Mouse (Mus musculus) CD8-positive naive resting alpha-beta T cell, adult 2 months (primary cell): ENCODE measurements around the gene Notch2.

ENCODE experiments used
- DNase-seq, 2 experiments: peaks; one replicate each; pipeline ENCODE4 v3.0.0; 2022; ENCODE audit warnings: low read depth in 2 of 2, low spot score in 2 of 2

Notch2 gene

DNA sequence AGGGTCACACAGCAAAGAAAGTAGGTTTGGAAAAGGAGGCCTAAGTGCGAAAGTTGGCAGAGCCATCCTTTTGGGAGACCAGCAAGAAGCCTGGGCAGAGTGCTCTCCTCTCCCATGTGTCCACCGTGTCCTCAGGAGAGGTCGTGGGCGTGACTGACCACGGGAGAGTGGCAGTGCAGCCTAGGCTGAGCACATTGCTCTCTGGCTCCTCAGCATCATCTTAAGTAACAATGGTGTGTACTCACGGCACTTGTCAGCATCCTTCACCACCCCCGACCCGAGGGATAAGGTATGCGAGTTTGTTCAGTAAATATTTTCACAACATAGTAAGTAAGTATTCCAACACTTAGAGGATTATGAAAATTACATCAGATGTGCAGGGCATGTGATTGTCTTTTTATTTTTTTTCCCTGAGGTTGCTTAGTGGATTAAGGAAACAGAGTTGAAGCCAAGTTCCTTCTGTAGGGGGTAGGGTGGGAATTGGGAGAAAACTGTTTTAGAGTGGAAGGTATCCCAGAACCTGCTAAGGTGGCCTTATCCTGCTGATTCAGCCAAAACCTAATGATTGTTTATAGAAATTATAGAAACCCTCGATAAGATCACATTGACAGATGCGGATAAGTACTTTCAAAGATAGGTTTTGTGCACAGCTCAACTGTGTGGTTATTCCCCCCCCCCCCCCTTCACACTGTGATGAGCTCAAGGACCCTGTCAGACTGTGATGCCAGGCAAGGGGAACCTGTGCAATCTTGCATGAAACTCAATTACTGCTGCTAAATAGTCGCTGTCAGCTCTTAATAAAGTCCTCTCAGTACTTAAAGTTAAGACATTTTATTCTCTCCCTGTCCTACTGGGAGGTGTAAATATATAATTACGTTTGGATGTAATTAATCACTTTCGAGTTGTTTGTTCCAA is 37.4 kb downstream of the Notch2 start:
- no peak for DNase-seq

DNA sequence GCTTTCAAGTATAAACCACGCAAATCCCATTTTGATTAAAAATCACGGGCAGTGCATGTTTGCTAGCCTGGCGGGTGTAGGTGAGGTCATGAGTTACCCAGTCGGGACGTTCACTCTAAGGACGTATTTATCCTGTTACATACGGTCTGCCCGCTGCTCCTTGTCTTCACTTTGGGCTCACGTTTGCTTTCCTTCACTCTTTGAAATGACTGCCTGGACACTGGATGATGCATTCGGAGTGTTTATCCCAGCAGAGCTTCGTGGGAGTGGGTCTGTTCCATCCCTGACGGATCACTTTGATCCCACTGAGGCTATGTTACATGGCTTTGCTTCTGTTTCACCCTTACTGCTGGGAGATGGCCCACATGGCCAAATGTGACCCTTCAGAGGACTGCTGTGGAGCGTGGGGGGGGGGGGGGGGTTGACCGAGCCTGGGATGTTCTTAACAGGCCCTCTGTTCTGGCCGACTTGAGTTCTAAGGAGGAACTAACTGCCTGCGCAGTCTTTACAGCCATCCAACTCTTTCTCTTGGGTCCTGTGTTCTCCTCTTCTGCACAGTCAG is 38.2 kb downstream of the Notch2 start:
- DNase-seq = no peak

DNA sequence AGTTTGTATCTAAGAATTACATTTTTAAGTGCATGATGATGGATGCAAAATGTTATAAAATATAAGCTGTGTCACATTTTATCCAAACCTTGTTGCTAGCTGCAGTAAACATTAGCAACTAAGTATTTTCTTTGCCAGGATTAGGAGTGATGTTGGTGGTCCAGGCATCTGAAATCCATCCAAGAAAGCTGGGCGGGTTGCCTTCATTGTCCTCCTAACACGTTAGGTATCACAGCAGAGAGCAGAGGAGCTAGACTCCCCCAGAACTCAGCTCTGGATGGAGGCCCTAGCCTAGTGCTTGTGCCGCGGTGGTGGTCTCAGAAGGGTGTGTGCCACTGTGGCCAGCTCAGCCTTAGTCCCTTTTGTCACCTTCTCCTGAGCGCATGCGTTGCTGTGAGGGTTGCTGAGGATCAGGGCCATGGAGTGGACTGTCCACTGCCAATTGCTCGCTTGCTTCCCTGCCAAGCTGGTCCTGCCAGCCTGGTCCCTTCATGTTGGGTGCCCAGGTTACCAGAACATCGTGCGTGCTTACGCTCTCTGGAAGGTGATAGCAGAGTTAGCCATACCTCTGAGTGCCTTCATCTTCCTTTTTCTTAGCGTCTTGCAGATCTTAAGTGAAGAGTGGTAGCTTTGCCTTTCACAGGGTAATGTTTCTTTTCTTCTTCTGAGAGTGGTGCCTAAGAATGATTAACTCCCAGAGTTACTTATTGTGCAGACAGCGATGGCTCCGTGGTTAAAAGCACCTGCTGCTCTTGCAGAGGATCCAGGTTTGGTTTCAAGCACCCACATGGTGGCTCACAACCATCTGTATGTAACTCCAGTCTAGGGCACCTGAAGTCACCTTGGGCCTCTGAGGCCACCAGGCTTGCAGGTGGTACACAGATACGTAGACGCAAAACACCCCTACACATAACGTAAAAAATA is 39.4 kb downstream of the Notch2 start:
- no peak for DNase-seq

GRCm38 (mm10) chr3:98053817-98054216 is 40.5 kb downstream of the Notch2 start:
- no peak for DNase-seq

DNA sequence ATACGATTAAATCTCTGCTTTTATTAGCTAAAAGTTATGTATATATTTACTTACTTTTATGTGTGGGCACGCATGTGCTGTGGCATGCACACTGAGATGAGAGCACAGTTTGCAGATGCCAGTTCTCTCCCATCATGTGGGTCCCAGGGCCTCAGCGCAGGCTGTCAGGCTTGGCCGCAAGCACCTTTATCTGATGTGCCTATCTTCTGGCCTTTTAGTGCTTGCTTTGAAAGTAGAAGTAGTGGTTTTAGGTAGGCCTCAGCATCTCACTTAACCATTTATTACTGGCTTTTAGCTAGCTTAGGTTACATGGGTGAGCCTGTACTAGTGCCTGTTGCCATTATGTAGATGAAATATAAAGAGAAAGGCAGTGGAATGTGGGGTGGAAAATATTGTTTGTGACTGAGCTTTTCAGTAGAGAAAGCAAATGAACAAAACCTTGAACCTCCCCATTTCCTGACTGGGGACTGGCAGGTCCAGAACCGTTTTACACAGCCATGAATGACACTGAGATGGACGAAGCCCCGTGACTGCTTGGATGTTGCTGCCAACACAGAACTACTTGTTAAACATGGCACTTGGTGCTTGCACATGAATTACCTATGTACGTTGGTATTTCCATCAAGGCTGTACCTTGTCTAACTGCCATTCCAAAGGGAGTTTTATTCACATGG is 41.1 kb downstream of the Notch2 start:
- no peak for DNase-seq

GRCm38 (mm10) chr3:98055008-98055345 is 41.6 kb downstream of the Notch2 start:
- no peak for DNase-seq

GRCm38 (mm10) chr3:98055808-98056728 is 42.7 kb downstream of the Notch2 start:
- DNase-seq = no peak

DNA sequence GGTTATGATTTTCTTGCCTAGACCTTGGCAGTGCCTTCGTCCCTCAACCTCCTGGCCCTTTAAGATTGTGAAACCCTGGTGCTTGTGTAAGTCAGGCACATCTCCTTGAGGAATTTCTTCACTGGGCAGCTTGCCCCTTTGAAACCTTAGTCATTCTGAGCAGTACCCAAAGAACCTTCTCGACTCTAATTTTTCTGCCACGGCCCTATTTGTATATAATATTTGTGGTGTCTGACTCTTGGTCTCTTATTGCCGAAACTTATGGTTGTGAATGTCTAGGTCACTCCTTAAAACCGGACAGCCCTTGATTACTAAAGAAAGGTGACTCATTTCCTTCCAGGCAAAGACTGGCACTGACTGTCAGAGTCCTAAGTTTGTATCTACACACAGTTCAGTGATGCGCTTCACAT is 43.6 kb downstream of the Notch2 start:
- no peak for DNase-seq

DNA sequence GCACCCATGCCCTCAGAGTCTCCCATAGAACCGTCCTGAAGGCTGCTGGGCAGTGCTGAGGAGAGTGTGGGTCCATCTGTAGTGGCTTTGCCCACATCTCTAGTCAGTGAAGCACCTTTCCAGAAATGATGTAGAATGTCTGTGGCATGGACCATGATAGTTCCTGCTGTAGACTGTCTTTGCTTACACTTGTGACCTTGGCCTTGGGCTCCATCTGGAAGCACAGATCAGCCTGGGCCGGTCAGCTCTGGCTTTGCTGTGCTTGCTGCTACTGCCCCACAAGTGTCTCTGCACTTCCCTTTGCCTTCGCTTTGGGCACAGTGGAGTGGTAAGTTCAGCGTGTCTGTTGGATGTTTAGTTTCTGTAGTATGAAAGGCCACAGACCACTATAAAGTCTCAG is 45.7 kb downstream of the Notch2 start:
- DNase-seq = no peak

GRCm38 (mm10) chr3:98060981-98061660 is 47.8 kb downstream of the Notch2 start:
- DNase-seq = no peak

GRCm38 (mm10) chr3:98061661-98062330 is 48.5 kb downstream of the Notch2 start:
- no peak for DNase-seq

- DNase-seq = no peak
Observed at GRCm38 (mm10) chr3:98062591-98063185, 49.4 kb downstream of the Notch2 start.

DNA sequence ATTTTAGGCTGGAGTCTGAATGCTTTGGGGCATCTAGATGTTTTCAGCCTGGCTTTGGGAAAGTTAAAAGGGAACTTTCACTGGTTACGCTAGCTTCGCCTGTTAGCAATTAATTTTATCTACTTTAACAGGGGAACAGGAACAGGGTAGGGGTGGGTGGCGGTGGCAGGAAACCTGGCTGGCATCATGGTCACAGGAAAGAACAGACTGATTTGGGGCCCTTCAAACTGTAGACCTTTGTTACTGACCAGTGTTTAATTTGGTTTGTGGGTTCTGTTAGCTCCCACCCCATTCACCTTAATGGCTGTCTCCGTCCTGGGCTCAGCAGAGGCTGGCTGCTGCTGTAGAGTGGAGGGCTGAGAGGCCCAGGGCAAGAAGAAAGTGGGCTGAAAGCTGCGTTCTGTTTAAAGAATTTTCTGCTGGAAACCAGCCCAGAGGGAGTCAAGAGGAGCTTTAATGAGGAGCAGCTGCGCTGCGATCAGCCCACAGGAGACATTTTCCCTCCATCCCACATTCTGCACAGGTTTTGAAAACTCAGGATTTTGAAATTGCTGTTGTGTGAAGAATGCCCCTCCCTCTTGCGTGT is 50.0 kb downstream of the Notch2 start:
- DNase-seq = no peak

GRCm38 (mm10) chr3:98063833-98064232 is 50.5 kb downstream of the Notch2 start:
- no peak for DNase-seq

DNA sequence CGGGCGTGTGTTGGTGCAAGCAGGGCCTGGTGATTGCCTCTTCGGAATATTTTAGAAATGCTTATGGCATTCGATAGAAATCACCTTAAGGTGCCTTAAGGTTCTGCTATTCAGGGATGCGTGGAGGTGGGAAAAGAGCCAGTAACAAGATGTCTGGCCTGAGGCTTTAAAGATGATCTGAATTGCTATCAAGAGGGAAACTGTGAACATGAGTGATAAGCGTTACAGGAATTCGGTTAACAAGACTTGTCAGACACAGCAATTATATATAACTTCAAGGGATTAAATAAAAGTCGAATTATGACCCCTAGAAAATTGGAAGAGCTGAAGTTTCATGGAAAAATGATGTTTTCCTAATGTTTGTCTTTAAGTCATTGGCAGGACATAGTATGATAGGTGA is 51.7 kb downstream of the Notch2 start:
- DNase-seq = no peak

DNA sequence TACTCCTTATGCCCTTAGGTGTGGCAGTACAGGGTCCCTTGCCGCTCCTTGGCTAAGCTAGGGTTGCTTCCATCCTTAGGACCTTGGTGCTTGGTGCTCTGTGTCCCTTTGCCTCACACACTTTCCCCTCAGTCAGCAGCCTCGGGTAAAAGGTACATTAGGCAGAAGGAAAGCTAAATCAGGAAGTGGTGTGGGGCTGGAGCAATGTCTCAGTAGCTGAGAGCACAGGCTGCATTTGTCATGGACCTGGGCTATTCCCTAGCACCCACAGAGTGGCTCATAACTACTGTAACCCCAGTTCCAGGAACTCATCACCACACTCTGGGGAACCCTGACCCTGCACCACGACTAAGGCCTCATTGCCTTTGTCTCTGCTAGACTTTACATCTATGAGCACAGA is 53.1 kb downstream of the Notch2 start:
- DNase-seq = no peak

DNA sequence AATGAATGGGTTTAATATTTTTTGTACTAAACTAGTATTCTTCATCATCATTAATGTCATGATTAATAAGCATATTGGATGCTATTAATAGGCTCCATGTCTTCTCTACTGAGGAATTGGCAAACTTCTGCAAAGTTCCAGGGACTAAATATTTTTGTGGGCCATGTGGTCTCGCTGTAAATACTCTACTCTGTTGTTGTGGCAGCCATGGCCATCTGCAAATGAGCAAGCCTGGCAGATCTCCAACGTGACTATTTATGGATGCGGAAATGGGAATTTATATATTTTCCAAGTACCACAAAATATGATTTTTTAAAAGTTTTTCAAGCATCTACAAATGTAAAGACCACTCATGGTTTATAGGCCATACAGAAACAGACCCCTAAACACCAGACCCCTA is 54.1 kb downstream of the Notch2 start:
- no peak for DNase-seq

- DNase-seq = no peak
Observed at GRCm38 (mm10) chr3:98067852-98068491, 54.6 kb downstream of the Notch2 start.
